Mouse (Mus musculus): ENCODE results near the gene Gcsam.

Gene Gcsam

GRCm38 (mm10) chr16:45644380-45644779, 34.2 kb downstream of the Gcsam start:
- DNase-seq (ENCODE audit: low read depth in 1 of 2, low spot score in 2 of 2) = no peak

- DNase-seq (ENCODE audit: low read depth in 1 of 2, low spot score in 2 of 2) = no peak
Observed at GRCm38 (mm10) chr16:45651497-45651896, 41.3 kb downstream of the Gcsam start.

GRCm38 (mm10) chr16:45653009-45653933, 43.1 kb downstream of the Gcsam start:
- DNase-seq (ENCODE audit: low read depth in 1 of 2, low spot score in 2 of 2) = no peak

- no peak for DNase-seq (ENCODE audit: low read depth in 1 of 2, low spot score in 2 of 2)
Observed at GRCm38 (mm10) chr16:45653934-45654332, 43.8 kb downstream of the Gcsam start, which contains the start of gene BC016579. Gene BC016579, minus strand, starts transcription at chr16:45654068.

GRCm38 (mm10) chr16:45654465-45654864, 44.3 kb downstream of the Gcsam start:
- no peak for DNase-seq (ENCODE audit: low read depth in 1 of 2, low spot score in 2 of 2)

- DNase-seq (ENCODE audit: low read depth in 1 of 2, low spot score in 2 of 2) = no peak
Observed at GRCm38 (mm10) chr16:45657574-45658159, 47.5 kb downstream of the Gcsam start.

- DNase-seq (ENCODE audit: low read depth in 1 of 2, low spot score in 2 of 2) = no peak
Observed at GRCm38 (mm10) chr16:45658248-45658647, 48.1 kb downstream of the Gcsam start.

GRCm38 (mm10) chr16:45659596-45659995, 49.4 kb downstream of the Gcsam start:
- DNase-seq (ENCODE audit: low read depth in 1 of 2, low spot score in 2 of 2) = no peak

GRCm38 (mm10) chr16:45662381-45662780, 52.2 kb downstream of the Gcsam start:
- no peak for DNase-seq (ENCODE audit: low read depth in 1 of 2, low spot score in 2 of 2)

GRCm38 (mm10) chr16:45666136-45666535, 56.0 kb downstream of the Gcsam start:
- no peak for DNase-seq (ENCODE audit: low read depth in 1 of 2, low spot score in 2 of 2)

GRCm38 (mm10) chr16:45668178-45668577, 58.0 kb downstream of the Gcsam start:
- DNase-seq (ENCODE audit: low read depth in 1 of 2, low spot score in 2 of 2) = no peak

- DNase-seq (ENCODE audit: low read depth in 1 of 2, low spot score in 2 of 2) = no peak
Observed at GRCm38 (mm10) chr16:45670005-45670404, 59.8 kb downstream of the Gcsam start.
